Mouse (Mus musculus) kidney, postnatal 0 days (tissue): Measurements from ENCODE around the gene Fbxw7. TPM values are rescaled to one million over a fixed set of nuclear protein-coding genes. Genes with fewer than 3 reads are reported as not detected.

Experiments used
- ATAC-seq: fragments of 200-750 bp; cut with Nextera tagmentation; replicated peaks from 2 replicates; pipeline ENCODE4 v1.8.0; 2017; ENCODE audit warnings: low read depth, moderate number of reproducible peaks, moderate TSS enrichment, moderate library complexity; ENCODE audit not compliant: low FRiP score
- DNase-seq: peaks from one replicate; pipeline ENCODE4 v3.0.0-alpha.2; 2016; ENCODE audit warnings: low spot score
- H3K27ac ChIP-seq: fragments of 300-500 bp; sonication (generic); 2 replicates; pipeline ENCODE4 v1.5.1; 2014; ENCODE audit warnings: mild to moderate bottlenecking
- H3K27me3 ChIP-seq: fragments of 300-500 bp; sonication (generic); 2 replicates; pipeline ENCODE4 v1.6.1; 2014; ENCODE audit warnings: low read length, mixed read lengths; ENCODE audit not compliant: insufficient read depth
- H3K36me3 ChIP-seq: fragments of 300-500 bp; sonication (generic); 2 replicates; pipeline ENCODE4 v1.6.1; 2014; ENCODE audit warnings: low read length, mixed read lengths; ENCODE audit not compliant: insufficient read depth
- H3K4me1 ChIP-seq: fragments of 300-500 bp; sonication (generic); replicated peaks from 2 replicates; pipeline ENCODE4 v1.6.1; 2014; ENCODE audit warnings: antibody characterized with exemption, low read length, mixed read lengths; ENCODE audit not compliant: insufficient read depth
- H3K4me2 ChIP-seq: fragments of 300-500 bp; sonication (generic); 2 replicates; pipeline ENCODE4 v1.6.1; 2014; ENCODE audit warnings: mild to moderate bottlenecking, low read length, moderate library complexity, mixed read lengths
- H3K4me3 ChIP-seq: fragments of 300-500 bp; sonication (generic); replicated peaks from 2 replicates; pipeline ENCODE4 v1.5.1; 2014; ENCODE audit warnings: low read depth, low read length
- H3K9ac ChIP-seq: fragments of 300-500 bp; sonication (generic); 2 replicates; pipeline ENCODE4 v1.6.1; 2014; ENCODE audit warnings: low read depth, low read length
- H3K9me3 ChIP-seq: fragments of 300-500 bp; sonication (generic); replicated peaks from 2 replicates; pipeline ENCODE4 v1.6.1; 2016; ENCODE audit warnings: low read length, inconsistent platforms, mixed read lengths
- CTCF ChIP-seq: IDR thresholded peaks from 2 replicates; pipeline ENCODE4 v1.5.1; 2016; ENCODE audit warnings: antibody characterized with exemption, low read depth, mild to moderate bottlenecking, moderate library complexity
- WGBS: fragments of 180-500 bp; shearing (Covaris S2); extraction: QIAGEN DNeasy Blood & Tissue Kit; methylation state at CpG from one replicate; pipeline ENCODE4 v1.1.7; 2014; 5-methylcytosine and 5-hydroxymethylcytosine counted together
- polyA plus RNA-seq: library from polyadenylated mRNA; unstranded; fragments of >200 nt; fragmentation: Nextera tagmentation; extraction: Ambion mirVana; gene quantifications from 2 replicates; pipeline ENCODE4 v1.2.1, GENCODE M21; 2015

The Fbxw7 gene
- polyA plus RNA-seq, 1 experiment from 2014 or later, result 7.6 TPM

DNA sequence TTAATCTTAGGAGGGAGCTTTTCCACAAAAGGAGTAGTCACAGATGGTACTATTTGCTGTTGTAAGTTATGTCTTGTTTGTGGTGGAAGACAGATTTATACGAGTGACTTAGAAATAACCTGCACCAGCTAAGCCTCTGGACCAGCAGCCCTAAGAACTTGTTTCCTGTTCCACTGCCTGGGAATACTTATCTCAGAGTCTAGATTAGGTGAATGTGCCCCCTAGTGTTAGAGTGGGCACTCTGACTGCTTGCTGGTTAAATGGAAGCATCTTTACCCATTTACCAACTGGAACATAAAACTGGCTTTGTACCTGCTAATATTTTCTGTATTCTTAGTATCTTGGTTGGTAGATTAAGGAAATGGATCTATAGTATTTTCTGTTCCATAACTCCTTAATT lies 74.6 kb downstream of the Fbxw7 start:
- Histone ChIP-seq H3K36me3 (no peaks in the 10 kb centered on the region), H3K4me2 (no peak overlapping the region), H3K4me1 (no peaks in the 10 kb centered on the region), H3K27me3 (no peaks in the 10 kb centered on the region), H3K4me3 (no peak overlapping the region), H3K27ac (no peak overlapping the region), H3K9me3 (no peaks in the 10 kb centered on the region), H3K9ac (no peak overlapping the region)
- peak; percentile 75 for TF ChIP-seq CTCF
- 60% methylated on average over 1 of the region's 1 CpGs for WGBS
- DNase-seq (peak; percentile 75), ATAC-seq (no peak)

DNA sequence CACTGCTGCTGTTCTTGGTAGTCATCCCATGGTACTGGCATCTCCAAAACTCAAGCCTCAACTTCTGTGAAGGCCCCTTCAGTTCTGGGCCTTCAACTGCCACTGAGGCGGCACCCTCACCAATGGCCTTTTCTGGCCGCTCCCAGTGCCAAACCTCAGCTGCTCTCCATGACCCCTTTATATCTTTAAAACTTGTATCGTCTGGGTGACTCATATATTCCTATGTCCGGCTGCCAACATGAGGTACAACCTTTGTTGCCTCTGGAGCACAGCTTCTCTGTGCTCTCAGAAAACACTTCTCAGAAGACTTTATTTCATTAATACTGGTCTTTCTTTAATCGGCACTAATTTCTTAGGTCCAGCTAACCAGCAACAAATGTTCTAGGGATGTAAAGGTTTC lies 75.9 kb downstream of the Fbxw7 start:
- no peak overlapping the region for H3K9ac ChIP-seq
- H3K4me3 ChIP-seq, result no peak overlapping the region
- no peaks in the 10 kb centered on the region for H3K9me3 ChIP-seq
- ATAC-seq (no peak), DNase-seq (no peak)
- WGBS, result 89% methylated on average over 5 of the region's 5 CpGs
- no peaks in the 10 kb centered on the region for H3K36me3 ChIP-seq
- H3K4me1 ChIP-seq, result no peaks in the 10 kb centered on the region
- no peaks in the 10 kb centered on the region for H3K27me3 ChIP-seq
- no peak for TF ChIP-seq CTCF
- H3K4me2 ChIP-seq, result no peak overlapping the region
- no peak overlapping the region for H3K27ac ChIP-seq

DNA sequence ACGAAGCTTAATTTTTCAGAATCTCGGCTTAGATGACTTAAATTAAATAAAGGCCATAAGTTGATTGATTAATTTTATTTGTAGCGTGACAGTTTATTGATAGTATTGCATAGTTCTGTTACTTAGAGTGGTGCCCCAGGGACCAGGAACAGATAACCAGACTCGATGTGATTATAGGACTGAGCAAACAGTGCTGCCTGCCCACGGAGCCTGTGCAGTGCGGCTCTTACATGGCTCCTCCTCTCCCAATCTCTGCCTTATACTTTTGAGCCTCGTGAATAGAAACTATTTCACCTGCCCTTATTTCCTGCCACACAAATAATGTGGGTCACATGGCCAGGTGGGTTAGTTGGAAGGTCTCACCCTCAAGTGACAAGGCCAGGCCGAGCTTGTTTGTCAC lies 82.9 kb downstream of the Fbxw7 start:
- Histone ChIP-seq H3K27ac (no peak overlapping the region), H3K27me3 (no peaks in the 10 kb centered on the region), H3K9ac (no peak overlapping the region), H3K9me3 (no peaks in the 10 kb centered on the region), H3K36me3 (no peaks in the 10 kb centered on the region), H3K4me3 (no peak overlapping the region), H3K4me1 (no peaks in the 10 kb centered on the region), H3K4me2 (no peak overlapping the region)
- TF ChIP-seq CTCF, result no peak
- WGBS, result 87% methylated on average over 8 of the region's 8 CpGs
- no peak for ATAC-seq
- DNase-seq, result no peak

DNA sequence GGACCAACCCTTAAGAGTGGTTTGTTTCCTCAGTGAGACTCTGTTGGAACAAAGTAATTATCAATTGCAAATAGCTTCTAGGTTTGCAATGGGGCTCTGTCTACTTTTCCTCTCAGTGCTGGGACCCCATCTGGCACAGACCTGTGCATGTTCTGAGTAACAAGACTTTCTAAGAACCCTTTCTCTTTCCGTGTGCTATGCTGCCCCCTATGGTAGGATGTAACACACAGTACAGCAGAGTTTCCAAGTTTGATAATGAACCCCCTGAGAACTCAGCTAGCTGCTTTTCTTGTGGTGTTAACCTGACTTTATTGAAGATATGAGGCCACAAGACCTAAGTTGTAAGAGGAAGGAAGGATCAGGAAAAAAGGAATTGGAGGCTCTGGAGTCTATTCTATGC lies 91.5 kb downstream of the Fbxw7 start:
- Histone ChIP-seq H3K4me1 (no peaks in the 10 kb centered on the region), H3K9me3 (no peaks in the 10 kb centered on the region), H3K27ac (no peak overlapping the region), H3K4me2 (no peak overlapping the region), H3K27me3 (no peaks in the 10 kb centered on the region), H3K4me3 (no peak overlapping the region), H3K9ac (no peak overlapping the region), H3K36me3 (no peaks in the 10 kb centered on the region)
- 3% methylated on average over 1 of the region's 1 CpGs for WGBS
- ATAC-seq (no peak), DNase-seq (peak; percentile 59)
- peak; percentile 68 for TF ChIP-seq CTCF

DNA sequence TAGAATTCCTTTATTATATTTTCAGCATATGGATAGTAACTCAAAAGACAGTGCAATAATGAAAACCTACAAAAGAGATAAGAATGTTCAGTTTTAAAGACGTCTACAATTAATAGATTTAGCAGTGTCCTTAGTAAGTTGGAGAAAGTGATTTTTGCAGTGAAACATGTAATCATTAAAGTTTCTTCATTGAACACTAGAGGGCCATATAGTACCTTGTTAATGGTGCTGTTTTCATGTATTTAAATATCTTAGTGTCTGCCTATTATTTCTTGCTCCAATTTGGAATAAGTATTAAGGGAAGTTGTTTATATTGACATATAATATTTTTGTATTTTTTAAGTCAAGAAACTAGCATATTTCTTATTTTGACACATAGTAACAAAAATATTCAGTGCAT lies 99.2 kb downstream of the Fbxw7 start:
- ATAC-seq (no peak), DNase-seq (peak; percentile 68)
- no peak overlapping the region for H3K4me3 ChIP-seq
- H3K9me3 ChIP-seq, result no peaks in the 10 kb centered on the region
- 51% methylated on average over 1 of the region's 1 CpGs for WGBS
- H3K36me3 ChIP-seq, result no peaks in the 10 kb centered on the region
- H3K27ac ChIP-seq, result no peak overlapping the region
- H3K27me3 ChIP-seq, result no peaks in the 10 kb centered on the region
- H3K4me1 ChIP-seq, result no peaks in the 10 kb centered on the region
- no peak overlapping the region for H3K9ac ChIP-seq
- peak; percentile 62 for TF ChIP-seq CTCF
- H3K4me2 ChIP-seq, result no peak overlapping the region

DNA sequence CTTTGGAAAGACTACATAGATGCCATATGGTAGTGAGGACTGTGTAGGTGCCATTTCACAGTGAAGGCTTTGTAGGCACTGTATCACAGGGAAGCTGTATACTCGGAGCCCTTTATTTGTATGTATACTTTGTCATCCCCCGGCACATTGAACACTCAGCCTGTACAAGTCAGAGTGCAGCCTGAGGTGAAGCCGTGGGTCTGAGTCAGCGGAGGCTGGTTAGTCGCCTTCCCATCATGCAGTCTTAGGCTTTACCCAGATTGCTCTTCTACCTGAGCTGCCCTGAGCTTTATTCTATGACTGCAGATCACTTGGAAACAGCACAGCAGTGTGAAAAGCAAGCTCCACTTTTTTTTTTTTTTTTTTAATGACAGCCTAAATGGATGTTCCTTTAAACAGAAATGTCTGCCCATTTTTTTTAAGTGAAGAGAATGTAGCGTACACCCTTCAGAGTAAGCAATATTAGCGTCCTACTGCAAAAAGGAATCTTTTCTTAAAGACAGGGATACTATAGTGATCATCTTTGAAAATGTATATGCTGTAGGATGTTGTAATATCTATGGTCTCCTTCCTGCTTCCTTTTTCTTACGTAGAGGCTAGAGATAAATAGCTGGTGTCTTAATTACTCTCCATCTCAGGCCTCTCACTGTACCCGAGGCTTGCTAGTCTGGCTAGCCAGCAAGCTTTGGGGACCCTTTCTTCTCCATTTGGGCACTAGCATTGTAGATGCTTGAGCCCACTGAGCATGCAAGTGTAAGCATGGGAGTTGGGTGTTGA lies 103.0 kb downstream of the Fbxw7 start:
- Histone ChIP-seq H3K27me3 (no peaks in the 10 kb centered on the region), H3K9me3 (no peaks in the 10 kb centered on the region), H3K4me2 (no peak overlapping the region), H3K36me3 (no peaks in the 10 kb centered on the region), H3K4me3 (no peak overlapping the region), H3K9ac (no peak overlapping the region), H3K27ac (no peak overlapping the region), H3K4me1 (no peaks in the 10 kb centered on the region)
- no peak for ATAC-seq
- no peak for DNase-seq
- WGBS, result 77% methylated on average over 9 of the region's 9 CpGs
- no peak for TF ChIP-seq CTCF
